Mouse (Mus musculus): ENCODE data around the gene Grik4. TPM values are rescaled to one million over a fixed set of nuclear protein-coding genes. Genes with fewer than 3 reads are reported as not detected.

Grik4 gene
- polyA plus RNA-seq, 1 experiment from 2014 or later = 0.41 TPM

DNA sequence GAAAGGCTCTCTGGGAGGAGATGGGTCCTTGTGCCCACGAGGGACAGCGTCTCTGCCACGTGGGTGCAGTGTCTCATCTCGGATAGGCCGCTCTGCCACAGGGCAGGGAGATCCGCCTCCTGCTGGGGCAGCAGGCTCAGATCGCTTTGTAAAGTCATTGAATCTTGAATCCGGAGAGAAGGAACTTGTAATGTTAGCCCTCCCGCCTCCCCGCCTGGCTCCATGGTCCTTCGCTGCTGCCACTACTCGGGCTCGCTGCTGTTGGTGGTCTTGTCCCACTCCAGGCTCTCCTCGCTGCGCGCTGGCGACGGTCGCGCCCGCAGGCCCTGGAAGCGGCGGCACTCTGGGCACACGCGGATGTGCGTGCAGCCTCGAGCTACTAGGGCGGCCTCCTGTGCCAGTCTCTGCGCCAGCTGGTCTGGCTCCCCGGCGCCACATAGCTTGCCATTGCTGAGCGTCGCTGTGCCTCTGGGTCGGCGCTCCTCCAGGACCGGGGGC, 423.7 kb downstream of the Grik4 start:
- Histone ChIP-seq H3K9me3 (replicated peaks) (no peaks in the 10 kb centered on the region), H3K4me1 (replicated peaks) (no peaks in the 10 kb centered on the region), H3K4me3 (replicated peaks) (no peak overlapping the region), H3K27ac (replicated peaks) (no peak overlapping the region), H3K9ac (no peak overlapping the region), H3K4me2 (peak overlapping the region; percentile 23; the same call in 1 of the 2 replicates), H3K27me3 (peaks cover 23% of the 10 kb centered on the region), H3K36me3 (replicated peaks) (no peaks in the 10 kb centered on the region)
- ATAC-seq (ENCODE audit: insufficient read depth) = no peak
- 13% methylated on average over 36 of the region's 36 CpGs for WGBS (ENCODE audit: insufficient replicate concordance)

DNA sequence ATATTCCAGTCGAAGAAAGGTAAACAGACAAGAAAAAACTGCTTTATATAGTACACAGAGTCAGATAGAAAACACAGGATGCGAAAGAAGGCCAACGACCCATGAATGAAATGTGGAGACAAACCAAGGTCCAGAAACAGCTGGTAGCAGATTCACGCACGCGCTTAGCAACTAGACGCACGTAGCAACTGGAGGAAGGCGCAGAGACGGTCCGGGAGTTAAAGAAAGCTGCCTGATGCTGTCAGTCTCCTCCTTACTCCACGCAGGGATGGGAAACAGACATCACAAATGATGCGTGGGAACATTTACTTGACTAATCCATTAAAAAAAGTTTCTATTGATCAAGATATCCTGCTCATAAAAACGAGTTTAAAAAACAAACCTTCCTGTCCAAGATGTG, 426.1 kb downstream of the Grik4 start:
- Histone ChIP-seq H3K9ac (no peak overlapping the region), H3K27me3 (peaks cover 23% of the 10 kb centered on the region), H3K27ac (replicated peaks) (no peak overlapping the region), H3K4me1 (replicated peaks) (no peaks in the 10 kb centered on the region), H3K9me3 (replicated peaks) (no peaks in the 10 kb centered on the region), H3K4me2 (no peak overlapping the region), H3K36me3 (replicated peaks) (no peaks in the 10 kb centered on the region), H3K4me3 (replicated peaks) (no peak overlapping the region)
- ATAC-seq (ENCODE audit: insufficient read depth) = no peak
- 66% methylated on average over 14 of the region's 14 CpGs for WGBS (ENCODE audit: insufficient replicate concordance)

DNA sequence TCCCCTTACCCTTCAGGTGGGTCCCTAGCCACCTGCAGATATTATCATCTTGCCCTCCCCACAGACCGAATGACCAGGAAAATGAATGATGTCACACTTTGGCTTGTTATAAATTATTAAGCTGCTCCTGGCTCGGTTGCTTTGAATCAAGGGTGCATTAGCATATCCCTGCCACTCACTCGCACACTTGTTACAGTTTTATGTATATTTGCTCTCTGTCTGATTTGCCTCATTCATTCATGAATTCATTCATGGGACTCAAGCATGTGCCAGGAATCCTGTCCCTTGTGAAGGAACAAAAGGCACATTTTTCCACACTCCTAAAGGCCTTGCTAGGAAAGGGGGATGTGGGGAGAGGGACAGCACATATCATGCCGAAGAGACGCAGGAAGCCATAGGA, 431.1 kb downstream of the Grik4 start:
- no peaks in the 10 kb centered on the region for H3K36me3 ChIP-seq (replicated peaks)
- H3K4me3 ChIP-seq (replicated peaks) = no peak overlapping the region
- no peaks in the 10 kb centered on the region; the same call in 1 of the 2 replicates for H3K4me1 ChIP-seq (replicated peaks)
- no peaks in the 10 kb centered on the region for H3K9me3 ChIP-seq (replicated peaks)
- WGBS (ENCODE audit: insufficient replicate concordance) = 61% methylated on average over 5 of the region's 5 CpGs
- no peak overlapping the region for H3K9ac ChIP-seq
- no peaks in the 10 kb centered on the region for H3K27me3 ChIP-seq
- ATAC-seq (ENCODE audit: insufficient read depth) = no peak
- H3K27ac ChIP-seq (replicated peaks) = no peak overlapping the region
- H3K4me2 ChIP-seq = no peak overlapping the region

DNA sequence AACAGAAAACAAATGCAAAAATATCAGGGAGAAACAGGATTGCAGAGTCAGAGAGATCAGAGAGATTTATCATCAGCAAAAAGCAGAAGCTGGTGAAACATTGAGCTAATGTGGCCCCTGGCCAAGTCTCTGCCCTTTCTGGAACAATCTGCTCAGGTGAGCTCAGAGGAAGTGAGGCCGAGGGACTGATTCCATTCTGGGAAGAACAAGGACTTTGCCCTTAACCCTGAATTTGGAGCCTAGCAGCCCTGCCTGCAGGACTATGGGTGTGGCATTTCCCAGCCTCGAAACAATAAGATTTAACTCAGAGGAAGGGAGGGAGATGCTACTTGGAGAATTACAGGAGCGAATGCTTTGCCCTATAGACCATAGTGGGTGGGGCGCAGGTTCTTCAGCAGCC, 432.0 kb downstream of the Grik4 start:
- H3K27ac ChIP-seq (replicated peaks) = no peak overlapping the region
- no peak for ATAC-seq (ENCODE audit: insufficient read depth)

DNA sequence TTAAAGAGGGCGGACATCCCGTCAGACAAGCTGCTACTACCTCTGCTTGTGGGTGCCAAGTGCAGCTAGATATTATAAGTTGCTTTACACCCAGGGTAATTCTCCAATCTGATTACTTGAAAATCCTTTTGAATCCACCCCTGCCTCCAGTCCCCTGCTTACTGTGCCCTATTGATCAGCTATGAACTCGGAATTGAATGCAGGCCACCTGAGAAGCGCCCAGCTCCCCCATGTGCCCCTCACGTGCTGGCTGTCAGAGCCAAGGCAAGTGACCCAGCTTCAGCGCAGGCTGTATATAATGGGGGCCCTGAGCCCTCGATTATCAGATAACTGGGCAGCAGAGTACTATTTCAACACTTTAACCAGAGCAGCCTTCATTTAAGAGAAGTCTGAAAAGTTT, 436.1 kb downstream of the Grik4 start:
- H3K36me3 ChIP-seq (replicated peaks) = no peaks in the 10 kb centered on the region
- WGBS (ENCODE audit: insufficient replicate concordance) = 55% methylated on average over 7 of the region's 7 CpGs
- no peak overlapping the region for H3K27ac ChIP-seq (replicated peaks)

More for the DNA sequence above, 432.0 kb downstream of the Grik4 start:
- Histone ChIP-seq H3K36me3 (replicated peaks) (no peaks in the 10 kb centered on the region), H3K4me2 (no peak overlapping the region), H3K27me3 (no peaks in the 10 kb centered on the region), H3K4me1 (replicated peaks) (no peaks in the 10 kb centered on the region; the same call in 1 of the 2 replicates), H3K9ac (no peak overlapping the region), H3K4me3 (replicated peaks) (no peak overlapping the region), H3K9me3 (replicated peaks) (no peaks in the 10 kb centered on the region)
- WGBS (ENCODE audit: insufficient replicate concordance) = 42% methylated on average over 4 of the region's 4 CpGs

DNA sequence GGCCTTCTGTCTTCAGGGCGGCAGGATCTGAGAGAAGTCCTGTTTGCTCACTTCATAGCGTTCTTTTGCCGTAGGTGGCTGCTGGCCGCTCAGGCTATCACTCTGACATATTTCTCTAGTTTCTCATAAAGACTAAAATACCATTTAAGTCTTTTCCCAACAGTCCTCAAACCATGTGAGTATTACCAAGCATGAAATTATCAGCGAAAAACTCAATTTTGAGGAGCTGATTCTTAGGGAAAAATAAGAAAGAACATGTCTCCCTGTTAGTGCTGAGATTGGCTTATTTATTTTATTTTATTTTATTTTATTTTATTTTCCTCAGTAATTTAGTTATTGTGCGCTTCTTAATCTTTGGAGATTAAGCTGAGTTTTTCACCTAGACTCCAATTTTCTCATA, 436.6 kb downstream of the Grik4 start, which contains the start of gene Tbcel:
Gene Tbcel (minus strand): TSS at position 101 of the 400 bp plus-strand sequence.
- Histone ChIP-seq H3K27ac (replicated peaks) (no peak within 1 kb of the TSS), H3K4me3 (replicated peaks) (no peak within 1 kb of the TSS), H3K9me3 (replicated peaks) (no peaks in the 10 kb centered on the region), H3K4me2 (no peak within 1 kb of the TSS), H3K9ac (no peak within 1 kb of the TSS), H3K4me1 (replicated peaks) (no peaks in the 10 kb centered on the region; the same call in 1 of the 2 replicates), H3K27me3 (no peaks in the 10 kb centered on the region), H3K36me3 (replicated peaks) (no peaks in the 10 kb centered on the region)
- WGBS (ENCODE audit: insufficient replicate concordance) = 63% methylated on average over 6 of the region's 6 CpGs
- no peak for ATAC-seq (ENCODE audit: insufficient read depth)

More for the DNA sequence above, 436.1 kb downstream of the Grik4 start:
- no peak overlapping the region for H3K9ac ChIP-seq
- H3K4me2 ChIP-seq = no peak overlapping the region
- H3K4me3 ChIP-seq (replicated peaks) = no peak overlapping the region
- H3K4me1 ChIP-seq (replicated peaks) = no peaks in the 10 kb centered on the region; the same call in 1 of the 2 replicates
- no peak for ATAC-seq (ENCODE audit: insufficient read depth)
- no peaks in the 10 kb centered on the region for H3K9me3 ChIP-seq (replicated peaks)
- H3K27me3 ChIP-seq = no peaks in the 10 kb centered on the region

DNA sequence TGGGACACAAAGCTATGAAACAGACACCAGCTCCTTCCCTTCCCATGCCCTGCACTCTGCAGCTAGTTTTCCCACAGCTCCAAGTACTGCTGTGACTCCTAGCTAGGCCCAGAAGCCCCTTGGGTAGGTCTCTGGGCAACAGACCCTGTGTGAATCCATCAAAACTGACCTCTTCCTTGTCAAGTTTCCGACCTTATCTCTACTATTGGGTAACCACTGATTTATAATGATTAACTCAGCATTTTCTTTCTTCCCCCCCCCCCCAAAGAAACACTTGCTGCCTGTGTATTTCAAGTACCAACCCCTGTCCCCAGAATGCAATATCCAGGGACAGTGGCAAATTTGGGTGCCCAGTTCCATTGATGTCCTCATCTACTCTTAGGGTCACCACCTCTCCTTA, 437.3 kb downstream of the Grik4 start:
- ATAC-seq (ENCODE audit: insufficient read depth) = no peak
- no peak overlapping the region for H3K9ac ChIP-seq
- no peak overlapping the region for H3K27ac ChIP-seq (replicated peaks)
- no peaks in the 10 kb centered on the region; the same call in 1 of the 2 replicates for H3K4me1 ChIP-seq (replicated peaks)
- no peaks in the 10 kb centered on the region for H3K9me3 ChIP-seq (replicated peaks)
- H3K36me3 ChIP-seq (replicated peaks) = no peaks in the 10 kb centered on the region
- no peaks in the 10 kb centered on the region for H3K27me3 ChIP-seq
- no peak overlapping the region for H3K4me3 ChIP-seq (replicated peaks)
- WGBS (ENCODE audit: insufficient replicate concordance) = 7% methylated on average over 1 of the region's 1 CpGs
- no peak overlapping the region for H3K4me2 ChIP-seq

DNA sequence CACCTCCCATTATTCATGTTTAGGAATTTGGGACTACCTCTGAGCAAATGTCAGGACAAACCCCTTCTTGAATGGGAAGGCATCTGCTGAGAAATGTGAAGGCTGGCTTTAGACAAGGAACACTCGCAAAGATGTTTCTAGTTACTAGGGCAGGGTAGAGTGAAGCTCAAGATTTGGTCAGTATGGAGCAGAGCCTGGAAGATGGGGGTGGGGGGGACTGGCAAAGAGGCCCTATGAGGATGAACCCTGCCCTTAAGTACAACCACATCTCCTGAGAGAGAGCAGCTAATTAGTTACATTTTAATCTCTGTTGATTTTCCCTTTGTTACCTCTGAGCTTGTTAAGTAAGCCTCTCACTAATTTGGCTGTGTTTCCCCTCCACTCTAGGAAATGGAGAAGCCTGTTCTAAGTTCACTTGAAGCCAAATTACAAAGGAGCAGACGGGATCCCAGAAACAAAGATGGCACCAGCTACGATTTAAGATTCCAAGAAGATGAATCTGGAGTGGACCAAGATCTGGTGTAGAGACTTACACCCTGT, 439.3 kb downstream of the Grik4 start:
- Histone ChIP-seq H3K9ac (no peak overlapping the region), H3K36me3 (replicated peaks) (no peaks in the 10 kb centered on the region), H3K4me3 (replicated peaks) (no peak overlapping the region), H3K4me1 (replicated peaks) (no peaks in the 10 kb centered on the region; the same call in 1 of the 2 replicates), H3K27me3 (no peaks in the 10 kb centered on the region), H3K27ac (replicated peaks) (no peak overlapping the region), H3K9me3 (replicated peaks) (no peaks in the 10 kb centered on the region), H3K4me2 (no peak overlapping the region)
- no peak for ATAC-seq (ENCODE audit: insufficient read depth)
- 67% methylated on average over 3 of the region's 3 CpGs for WGBS (ENCODE audit: insufficient replicate concordance)

DNA sequence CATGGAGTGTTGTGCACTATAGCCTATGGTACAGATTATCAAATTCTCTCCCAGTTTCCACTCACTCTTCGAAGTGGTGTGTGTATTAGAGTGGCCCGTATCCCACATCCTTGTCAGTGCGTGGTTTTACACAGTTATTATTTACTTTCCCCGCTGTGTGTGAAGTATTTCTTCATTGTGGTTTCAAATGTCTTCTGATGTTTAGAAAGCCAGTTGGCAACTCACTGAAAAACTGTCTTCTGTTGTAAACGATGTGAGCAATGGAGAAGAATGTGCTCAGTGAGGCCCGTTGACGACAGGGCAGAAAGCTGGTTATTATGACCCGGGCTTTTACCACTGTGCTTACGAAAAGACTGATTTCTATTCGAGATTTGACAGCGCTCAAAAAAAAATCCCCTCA, 439.7 kb downstream of the Grik4 start:
- Histone ChIP-seq H3K4me2 (no peak overlapping the region), H3K4me1 (replicated peaks) (no peaks in the 10 kb centered on the region; the same call in 1 of the 2 replicates), H3K27ac (replicated peaks) (no peak overlapping the region), H3K27me3 (no peaks in the 10 kb centered on the region), H3K36me3 (replicated peaks) (no peaks in the 10 kb centered on the region), H3K9ac (no peak overlapping the region), H3K4me3 (replicated peaks) (no peak overlapping the region), H3K9me3 (replicated peaks) (no peaks in the 10 kb centered on the region)
- WGBS (ENCODE audit: insufficient replicate concordance) = 63% methylated on average over 11 of the region's 11 CpGs
- ATAC-seq (ENCODE audit: insufficient read depth) = no peak

DNA sequence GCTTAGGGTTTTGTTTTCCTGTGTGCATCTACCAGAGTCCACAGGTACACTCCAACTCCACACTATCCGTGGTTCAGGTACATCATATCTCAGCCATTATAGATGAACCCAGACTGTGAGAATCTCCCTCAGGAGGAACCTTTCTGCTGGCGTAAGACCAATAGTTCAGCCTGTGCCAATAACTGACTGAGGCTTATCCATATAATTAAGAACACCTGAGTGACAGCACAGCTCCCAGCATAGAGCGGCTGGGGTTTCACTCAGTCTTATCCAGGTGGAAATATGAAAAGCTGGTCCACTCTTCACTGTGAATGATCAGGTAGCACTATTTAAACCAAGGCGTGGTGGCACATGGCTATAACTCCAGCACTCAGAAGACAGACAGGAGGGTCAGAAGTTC, 440.6 kb downstream of the Grik4 start:
- Histone ChIP-seq H3K36me3 (replicated peaks) (no peaks in the 10 kb centered on the region), H3K27ac (replicated peaks) (no peak overlapping the region), H3K9me3 (replicated peaks) (no peaks in the 10 kb centered on the region), H3K4me3 (replicated peaks) (no peak overlapping the region), H3K27me3 (no peaks in the 10 kb centered on the region), H3K4me2 (no peak overlapping the region), H3K4me1 (replicated peaks) (no peaks in the 10 kb centered on the region; the same call in 1 of the 2 replicates), H3K9ac (no peak overlapping the region)
- 73% methylated on average over 4 of the region's 4 CpGs for WGBS (ENCODE audit: insufficient replicate concordance)
- ATAC-seq (ENCODE audit: insufficient read depth) = no peak

DNA sequence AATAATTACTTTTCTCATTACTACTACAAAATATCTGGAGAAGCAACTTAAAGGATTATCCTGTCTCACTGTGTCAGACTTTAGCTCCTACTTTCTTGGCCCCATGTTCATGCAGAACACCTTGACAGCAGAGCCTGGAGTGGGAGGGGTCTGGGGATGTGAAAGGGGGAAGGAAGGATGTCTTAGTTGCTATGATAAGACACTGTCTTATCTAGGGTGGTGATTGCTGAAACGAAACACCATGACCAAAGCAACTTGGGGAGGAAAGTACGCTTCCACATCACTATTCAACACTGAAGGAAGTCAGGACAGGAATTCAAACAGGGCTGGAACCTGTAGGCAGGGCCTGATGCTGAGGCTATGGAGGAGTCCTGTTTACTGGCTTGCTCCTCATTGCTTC, 448.0 kb downstream of the Grik4 start:
- no peak for ATAC-seq (ENCODE audit: insufficient read depth)
- WGBS (ENCODE audit: insufficient replicate concordance) = 34% methylated on average over 2 of the region's 2 CpGs
- Histone ChIP-seq H3K9ac (no peak overlapping the region), H3K4me3 (replicated peaks) (no peak overlapping the region), H3K27ac (replicated peaks) (no peak overlapping the region), H3K9me3 (replicated peaks) (no peaks in the 10 kb centered on the region), H3K4me2 (no peak overlapping the region), H3K36me3 (replicated peaks) (no peaks in the 10 kb centered on the region), H3K4me1 (replicated peaks) (no peaks in the 10 kb centered on the region), H3K27me3 (no peaks in the 10 kb centered on the region)

DNA sequence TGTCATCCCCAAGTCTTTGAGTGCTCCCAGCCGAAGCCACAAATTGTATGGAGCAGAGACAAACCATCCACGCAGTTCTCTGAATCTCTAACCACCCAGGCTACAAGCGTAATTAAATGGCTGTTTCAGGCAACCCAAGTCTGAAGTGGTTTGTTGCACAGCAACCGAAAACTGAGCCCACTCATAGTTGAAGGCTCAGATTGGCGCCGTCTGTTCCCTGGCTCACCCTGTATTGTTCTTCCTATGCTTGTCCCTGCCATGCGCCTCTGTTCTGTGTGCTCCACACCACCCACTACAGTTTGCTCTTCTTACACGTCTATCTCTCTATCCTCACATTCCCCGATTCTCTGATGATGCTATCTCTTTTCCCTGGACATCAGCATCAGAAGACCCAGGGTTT, 452.5 kb downstream of the Grik4 start:
- Histone ChIP-seq H3K9me3 (replicated peaks) (no peaks in the 10 kb centered on the region), H3K9ac (no peak overlapping the region), H3K36me3 (replicated peaks) (no peaks in the 10 kb centered on the region), H3K4me2 (no peak overlapping the region), H3K4me1 (replicated peaks) (no peaks in the 10 kb centered on the region), H3K4me3 (replicated peaks) (no peak overlapping the region), H3K27ac (replicated peaks) (no peak overlapping the region), H3K27me3 (no peaks in the 10 kb centered on the region)
- WGBS (ENCODE audit: insufficient replicate concordance) = 71% methylated on average over 9 of the region's 9 CpGs
- no peak for ATAC-seq (ENCODE audit: insufficient read depth)

Measured in liver, embryonic 15.5 days (tissue).